Mouse (Mus musculus): ENCODE measurements at regions not wholly inside any gene's neighbourhood (a gene's known extent, or its start where the extent isn't known, plus 50 kb on each side); places are given as distances from the start of the nearest gene placed in this dataset.

GRCm38 (mm10) chr4:98200701-98201100 is 182.4 kb downstream of the Tm2d1 start:
- no peak for DNase-seq (ENCODE audit: low spot score in 2 of 2)

DNA sequence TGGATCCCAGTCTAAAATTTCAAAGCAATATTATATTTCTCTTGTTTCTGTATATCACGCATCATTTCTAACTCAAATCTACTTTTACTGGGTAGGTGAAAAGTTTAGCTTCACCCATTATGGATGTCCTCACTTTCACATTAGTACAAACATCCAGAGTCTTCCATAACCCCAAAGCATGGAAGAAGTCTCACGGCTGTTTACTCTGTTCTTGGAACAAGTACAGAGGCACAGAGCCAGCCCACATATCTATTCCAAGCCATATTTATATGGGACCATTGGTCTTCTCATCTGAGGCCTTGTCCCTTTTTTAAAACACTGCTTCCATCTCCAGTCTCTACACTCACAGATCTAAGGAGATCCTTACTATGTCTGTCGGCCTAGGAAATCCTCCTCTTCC is 192.8 kb downstream of the Tm2d1 start:
- no peak for DNase-seq (ENCODE audit: low spot score in 2 of 2)

- DNase-seq (ENCODE audit: low spot score in 2 of 2) = no peak
Observed at GRCm38 (mm10) chr4:98189894-98190293, 193.2 kb downstream of the Tm2d1 start.

- no peak for DNase-seq (ENCODE audit: low spot score in 2 of 2)
Observed at GRCm38 (mm10) chr4:98188944-98189343, 194.2 kb downstream of the Tm2d1 start.

DNA sequence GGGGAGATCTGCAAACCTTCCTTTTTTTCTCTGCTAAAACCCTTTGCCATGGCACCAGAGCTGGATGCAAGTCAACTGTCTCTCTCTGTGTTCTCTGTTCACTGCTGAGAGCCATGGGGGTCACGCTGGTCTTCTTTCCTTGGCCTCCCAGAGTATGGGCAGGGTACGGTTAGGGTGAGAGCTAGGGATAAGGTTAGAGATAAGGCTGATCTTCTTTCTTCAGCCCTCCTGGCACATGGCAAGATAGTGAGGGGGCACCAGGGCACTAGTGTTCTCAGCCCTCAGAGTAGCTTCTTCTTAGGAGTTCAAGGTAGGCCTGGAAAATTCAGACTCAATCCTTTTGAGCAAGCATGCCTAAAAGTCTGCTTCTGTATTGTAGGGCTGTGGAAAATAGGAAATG is 196.1 kb downstream of the Tm2d1 start:
- no peak for DNase-seq (ENCODE audit: low spot score in 2 of 2)

DNA sequence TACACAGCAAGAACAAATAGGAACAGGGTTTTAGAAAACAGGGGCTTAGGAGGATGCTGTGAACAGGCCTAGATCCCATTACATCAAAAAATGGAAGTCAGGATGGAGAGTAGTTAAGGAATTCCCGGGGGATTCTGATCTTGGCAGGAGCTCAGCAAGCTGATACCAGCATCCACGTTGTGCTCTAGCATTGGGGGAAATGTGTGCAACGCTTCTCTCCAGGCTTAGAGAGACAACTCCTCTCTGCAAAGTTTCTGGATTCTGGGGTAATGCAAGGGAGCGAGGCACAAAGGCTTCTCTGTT is 201.1 kb downstream of the Tm2d1 start:
- DNase-seq (ENCODE audit: low spot score in 2 of 2) = peak; percentile 80 to 81

DNA sequence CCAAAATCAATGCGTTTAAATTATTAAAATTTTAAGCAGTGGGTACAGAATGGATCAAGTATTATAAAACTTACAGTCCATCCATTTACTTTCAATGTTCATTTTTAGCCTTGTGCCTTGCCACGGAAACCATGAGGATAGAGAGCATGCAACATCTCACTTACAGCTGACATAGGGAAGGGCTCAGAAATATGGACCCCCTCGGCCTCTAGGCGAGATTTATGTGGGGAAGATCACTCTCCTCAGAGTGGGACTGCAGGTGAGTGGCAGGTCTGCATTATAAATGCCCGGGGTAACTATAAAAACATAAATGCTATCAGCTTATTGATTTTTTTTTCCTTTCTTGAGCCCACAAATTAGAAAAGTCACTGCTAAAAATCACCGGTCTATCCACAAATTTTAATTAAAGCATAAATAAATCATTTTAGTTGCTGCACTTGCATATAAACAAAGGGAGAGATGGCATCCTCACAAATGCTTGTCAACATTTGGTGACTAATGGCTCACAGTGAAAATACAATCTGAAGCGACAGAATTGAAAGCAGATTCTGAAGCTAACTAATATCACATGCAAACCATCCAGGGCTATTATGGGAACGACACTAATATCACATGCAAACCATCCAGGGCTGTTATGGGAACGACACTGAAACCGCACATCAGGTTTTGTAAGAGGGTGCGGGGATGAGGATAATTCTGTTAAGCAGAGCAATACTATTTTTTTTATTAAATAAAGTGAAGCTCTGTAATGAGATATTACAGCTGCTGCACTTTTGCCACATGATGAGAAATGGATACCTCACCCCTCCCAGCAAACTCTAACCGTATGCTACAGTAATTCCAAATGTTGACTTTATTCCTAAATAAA is 201.7 kb downstream of the Tm2d1 start:
- DNase-seq (ENCODE audit: low spot score in 2 of 2) = no peak

GRCm38 (mm10) chr4:98180336-98180735 is 202.8 kb downstream of the Tm2d1 start:
- peak; percentile 5 to 29 for DNase-seq (ENCODE audit: low spot score in 2 of 2)

Measured in heart, adult 9 months (tissue).